In the genomic region with DNA sequence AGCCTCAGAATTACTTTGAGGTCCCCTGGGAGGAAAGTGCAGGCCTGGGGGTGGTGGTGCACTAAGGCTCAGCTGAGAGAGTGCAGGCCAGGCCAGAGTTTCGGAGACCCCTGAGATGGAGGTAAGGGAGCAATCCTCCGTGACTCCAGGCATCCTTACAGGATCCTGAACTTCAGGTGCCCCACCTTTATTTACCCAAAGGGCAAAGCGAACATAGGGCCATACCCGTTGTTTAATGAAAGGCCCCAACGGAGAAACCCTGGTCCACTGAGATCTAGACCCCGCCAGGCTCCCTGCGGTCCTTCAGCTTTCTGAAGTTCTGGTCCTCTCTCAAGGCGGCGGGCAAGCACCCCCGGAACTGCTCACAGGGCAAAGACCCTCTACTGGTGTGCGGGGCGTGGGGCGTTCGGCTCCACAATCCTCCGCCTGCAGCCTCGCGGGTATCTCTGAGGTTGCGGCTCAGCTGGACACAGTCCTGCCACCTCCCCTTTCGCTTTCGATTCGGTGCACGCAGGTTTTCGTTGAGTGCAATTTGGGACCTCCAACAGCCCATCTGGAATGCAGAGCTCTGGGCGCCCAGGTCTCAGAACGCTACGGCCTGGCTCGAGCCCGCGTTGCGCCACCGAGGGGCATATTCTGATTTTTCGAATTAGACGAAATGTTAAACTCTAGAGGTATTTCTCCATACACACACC, we compare ENCODE assay signal across 7 mouse cellular contexts. TPM values are rescaled to one million over a fixed set of nuclear protein-coding genes. Genes with fewer than 3 reads are reported as not detected.
DNase-seq lines count a peak whose midpoint lies in the region; ATAC-seq and TF ChIP-seq lines count a peak whose summit lies in the region.

No protein-coding gene starts in this region.

- peak overlapping the region; percentile 100 for H3K9ac ChIP-seq in embryonic facial prominence, embryonic 13.5 days
- no peak overlapping the region for H3K9ac ChIP-seq in hindbrain, postnatal 0 days (replicated peaks; ENCODE audit: low read length)
- H3K9ac ChIP-seq in liver, embryonic 16.5 days (ENCODE audit: low read depth, low read length), result no peak overlapping the region

- DNase-seq in hindbrain, postnatal 0 days (ENCODE audit: low spot score), result no peak
- DNase-seq in retina, postnatal 1 day, result peak; percentile 49
- no peak for DNase-seq in right cerebral cortex, postnatal 14 days
- DNase-seq in frontal cortex, postnatal 14 days (ENCODE audit: low spot score in 2 of 2), result no peak

- no peaks in the 10 kb centered on the region for H3K9me3 ChIP-seq in embryonic facial prominence, embryonic 13.5 days
- no peaks in the 10 kb centered on the region for H3K9me3 ChIP-seq in hindbrain, postnatal 0 days (ENCODE audit: low read length)
- H3K9me3 ChIP-seq in liver, embryonic 16.5 days (replicated peaks; ENCODE audit: control insufficient read depth, low read length), result no peaks in the 10 kb centered on the region

- peak overlapping the region; percentile 55 for H3K4me3 ChIP-seq in brown adipose tissue, adult 24 weeks (ENCODE audit: insufficient read depth, low read depth, low read length)
- peak overlapping the region; percentile 94 for H3K4me3 ChIP-seq in embryonic facial prominence, embryonic 13.5 days
- peak overlapping the region; percentile 18 for H3K4me3 ChIP-seq in hindbrain, postnatal 0 days (ENCODE audit: low read length)
- H3K4me3 ChIP-seq in liver, embryonic 16.5 days (ENCODE audit: low read depth, low read length), result peak overlapping the region; percentile 49

- TF ChIP-seq CTCF in hindbrain, postnatal 0 days (IDR thresholded peaks at IDR 0.05; ENCODE audit: low read depth), result no peak

- 5% methylated on average over 33 of the region's 33 CpGs for WGBS in embryonic facial prominence, embryonic 13.5 days
- 10% methylated on average over 33 of the region's 33 CpGs for WGBS in hindbrain, postnatal 0 days
- 4% methylated on average over 33 of the region's 33 CpGs for WGBS in liver, embryonic 16.5 days (ENCODE audit: insufficient replicate concordance)

- H3K27ac ChIP-seq in brown adipose tissue, adult 24 weeks (replicated peaks; ENCODE audit: low read depth, low read length), result no peak overlapping the region
- peak overlapping the region; percentile 100 for H3K27ac ChIP-seq in embryonic facial prominence, embryonic 13.5 days
- no peak overlapping the region for H3K27ac ChIP-seq in hindbrain, postnatal 0 days
- no peak overlapping the region for H3K27ac ChIP-seq in liver, embryonic 16.5 days (ENCODE audit: low read length)

- H3K4me1 ChIP-seq in brown adipose tissue, adult 24 weeks (ENCODE audit: control insufficient read depth, insufficient read depth, insufficient read length, low read length), result peaks cover 4% of the 10 kb centered on the region; the same call in 1 of the 2 replicates
- peaks cover 54% of the 10 kb centered on the region for H3K4me1 ChIP-seq in embryonic facial prominence, embryonic 13.5 days
- H3K4me1 ChIP-seq in hindbrain, postnatal 0 days (ENCODE audit: insufficient read depth, low read length), result peaks cover 6% of the 10 kb centered on the region; the same call in 1 of the 2 replicates
- H3K4me1 ChIP-seq in liver, embryonic 16.5 days (ENCODE audit: control insufficient read depth, low read depth, low read length), result no peaks in the 10 kb centered on the region; the same call in none of the 2 replicates

- peaks cover 22% of the 10 kb centered on the region; the same call in 1 of the 2 replicates for H3K36me3 ChIP-seq in embryonic facial prominence, embryonic 13.5 days
- H3K36me3 ChIP-seq in hindbrain, postnatal 0 days (ENCODE audit: insufficient read depth, low read length), result no peaks in the 10 kb centered on the region
- H3K36me3 ChIP-seq in liver, embryonic 16.5 days (ENCODE audit: control insufficient read depth, insufficient read depth), result no peaks in the 10 kb centered on the region

- H3K4me2 ChIP-seq in embryonic facial prominence, embryonic 13.5 days, result peak overlapping the region; percentile 77
- peak overlapping the region; percentile 35 for H3K4me2 ChIP-seq in hindbrain, postnatal 0 days (ENCODE audit: low read depth, low read length)
- peak overlapping the region; percentile 53 for H3K4me2 ChIP-seq in liver, embryonic 16.5 days (ENCODE audit: low read depth, low read length)

- no peak for ATAC-seq in embryonic facial prominence, embryonic 13.5 days (ENCODE audit: insufficient number of reproducible peaks, insufficient read depth, low FRiP score, low TSS enrichment, low read depth)
- ATAC-seq in hindbrain, postnatal 0 days, result no peak
- no peak for ATAC-seq in liver, embryonic 16.5 days (ENCODE audit: low read depth)

- peaks cover 48% of the 10 kb centered on the region for H3K27me3 ChIP-seq in embryonic facial prominence, embryonic 13.5 days
- H3K27me3 ChIP-seq in hindbrain, postnatal 0 days (ENCODE audit: insufficient read depth, low read length), result peaks cover 69% of the 10 kb centered on the region
- peaks cover 98% of the 10 kb centered on the region for H3K27me3 ChIP-seq in liver, embryonic 16.5 days (ENCODE audit: control insufficient read depth, insufficient read depth, low read depth, low read length)

RNA-seq across cellular contexts. Expression of gene Alx4, which starts 3.6 kb away (rescaled TPM):
- not detected in 2 replicates for polyA plus RNA-seq in brown adipose tissue, adult 24 weeks (2012; ENCODE audit: insufficient read depth, insufficient read length, missing spikeins)
- 29.3 and 34.1 TPM in 2 replicates for polyA plus RNA-seq in embryonic facial prominence, embryonic 13.5 days (2015; fragmentation: Nextera tagmentation; extraction: Ambion mirVana)
- 3.1 and 3.3 TPM in 2 replicates for total RNA-seq in hindbrain, postnatal 0 days (2014; rRNA removed)
- polyA plus RNA-seq in hindbrain, postnatal 0 days (2015; fragmentation: Nextera tagmentation; extraction: Ambion mirVana), result 0.54 and 0.61 TPM in 2 replicates
- 0.02 TPM in 1 of 2 replicates, not detected in the other for polyA plus RNA-seq in liver, embryonic 16.5 days (2015; fragmentation: Nextera tagmentation; extraction: Ambion mirVana)

Comparison
In these comparisons a context has a peak if more than half of its experiments do, and no peak if none do; other contexts are left out.
1. H3K4me3 ChIP-seq: peak in every context shown above with its lines; median percentile 94 in embryonic facial prominence, embryonic 13.5 days; 55 in brown adipose tissue, adult 24 weeks; 49 in liver, embryonic 16.5 days; 18 in hindbrain, postnatal 0 days.
2. RNA of gene Alx4, which starts 3.6 kb away (polyA plus RNA-seq): 29.3 to 34.1 TPM in embryonic facial prominence, embryonic 13.5 days; 0.54 to 0.61 TPM in hindbrain, postnatal 0 days, not detected in brown adipose tissue, adult 24 weeks and 0.02 TPM in liver, embryonic 16.5 days; every median in the first group is over 10 times any median in the second.
3. Peak in every context shown above with its lines, with median percentiles within 50 percentile points of each other: H3K4me2 ChIP-seq.